Mouse (Mus musculus): Measurements from ENCODE around the gene Cyb561d2.

- TF ChIP-seq CTCF (IDR thresholded peaks at IDR 0.05; ENCODE audit: extremely low read depth, insufficient read length, insufficient replicate concordance, low read depth, low read length) (no peak), POLR2A (IDR thresholded peaks at IDR 0.05; ENCODE audit: low read depth, low read length) (no peak; the same call in 1 of the 2 replicates)
Measured at GRCm38 (mm10) chr9:107568331-107569261, 26.6 kb upstream of the Cyb561d2 start.
